Mouse (Mus musculus) cerebellum, adult 8-10 months (tissue): ENCODE measurements at regions not wholly inside any gene's neighbourhood (a gene's known extent, or its start where the extent isn't known, plus 50 kb on each side); places are given as distances from the start of the nearest gene placed in this dataset.
"Not testable (repeated sequence)": the region's sequence is repeated elsewhere in the genome, so short reads cannot be mapped to it uniquely, and the experiment has no call there.

Source experiments
- DNase-seq: peaks from one replicate; pipeline ENCODE4 v3.0.0; 2022

- DNase-seq = no peak
These were observed 797.4 kb upstream of the Impad1 start for GRCm38 (mm10) chr4:5590531-5590930.

- DNase-seq = no peak
These were observed 794.3 kb upstream of the Impad1 start for GRCm38 (mm10) chr4:5587465-5587864.

GRCm38 (mm10) chr4:5585205-5585604 lies 792.0 kb upstream of the Impad1 start:
- DNase-seq = no peak

GRCm38 (mm10) chr4:5583989-5584677 lies 791.0 kb upstream of the Impad1 start:
- DNase-seq = no peak

- DNase-seq = no peak
These were observed 774.9 kb upstream of the Impad1 start for GRCm38 (mm10) chr4:5568076-5568475.

GRCm38 (mm10) chr4:5560001-5560657 lies 767.0 kb upstream of the Impad1 start:
- no peak for DNase-seq

GRCm38 (mm10) chr4:5540155-5540554 lies 747.0 kb upstream of the Impad1 start:
- DNase-seq = no peak

GRCm38 (mm10) chr4:5530416-5530815 lies 737.3 kb upstream of the Impad1 start:
- DNase-seq = no peak

- DNase-seq = no peak
These were observed 725.4 kb upstream of the Impad1 start for GRCm38 (mm10) chr4:5518522-5518921.

- not testable (repeated sequence) for DNase-seq
These were observed 722.3 kb upstream of the Impad1 start for GRCm38 (mm10) chr4:5515426-5515825.

- DNase-seq = no peak
These were observed 718.6 kb upstream of the Impad1 start for GRCm38 (mm10) chr4:5511743-5512142.

- DNase-seq = peak; percentile 50
These were observed 716.2 kb upstream of the Impad1 start for GRCm38 (mm10) chr4:5509398-5509797.

- DNase-seq = no peak
These were observed 701.9 kb upstream of the Impad1 start for GRCm38 (mm10) chr4:5495012-5495411.

- no peak for DNase-seq
These were observed 701.2 kb upstream of the Impad1 start for GRCm38 (mm10) chr4:5494072-5495000.

- no peak for DNase-seq
These were observed 693.6 kb upstream of the Impad1 start for GRCm38 (mm10) chr4:5486786-5487185.

- no peak for DNase-seq
These were observed 678.9 kb upstream of the Impad1 start for GRCm38 (mm10) chr4:5471891-5472558.

GRCm38 (mm10) chr4:5459028-5459695 lies 666.0 kb upstream of the Impad1 start:
- no peak for DNase-seq

GRCm38 (mm10) chr4:5450417-5450816 lies 657.3 kb upstream of the Impad1 start:
- DNase-seq = no peak

GRCm38 (mm10) chr4:5441339-5442019 lies 648.3 kb upstream of the Impad1 start:
- DNase-seq = no peak

- no peak for DNase-seq
These were observed 643.9 kb upstream of the Impad1 start for GRCm38 (mm10) chr4:5437076-5437475.
